Mouse (Mus musculus) cerebellum, adult 2 months (tissue): ENCODE data around the gene Angpt4. TPM values are rescaled to one million over a fixed set of nuclear protein-coding genes. Genes with fewer than 3 reads are reported as not detected.

Experiments used
- DNase-seq, 2 experiments: peaks; one replicate each; pipeline ENCODE4 v3.0.0; 2021
- H3K27ac ChIP-seq: fragments of 200-500 bp; 2 replicates; pipeline ENCODE4 v1.5.1; 2012; ENCODE audit warnings: low read length, control low read depth, inconsistent platforms; ENCODE audit not compliant: insufficient read depth
- H3K27me3 ChIP-seq: fragments of 200-500 bp; 2 replicates; pipeline ENCODE4 v1.6.1; 2012; ENCODE audit warnings: inconsistent platforms, mild to moderate bottlenecking, low read length, moderate library complexity; ENCODE audit not compliant: control insufficient read depth, insufficient read depth
- H3K4me1 ChIP-seq: fragments of 200-500 bp; 2 replicates; pipeline ENCODE4 v1.6.1; 2011; ENCODE audit warnings: low read length; ENCODE audit not compliant: control insufficient read depth, insufficient read depth
- H3K4me3 ChIP-seq: fragments of 200-500 bp; replicated peaks from 2 replicates; pipeline ENCODE3; 2011; ENCODE audit warnings: mild to moderate bottlenecking, low read depth, low read length, control low read depth; ENCODE audit not compliant: insufficient read depth
- CTCF ChIP-seq: fragments of 200-500 bp; IDR thresholded peaks from 2 replicates; pipeline ENCODE4 v1.5.1; 2011; ENCODE audit warnings: low read depth, mild to moderate bottlenecking, control low read depth, low read length, moderate library complexity, borderline replicate concordance; ENCODE audit not compliant: insufficient read depth
- POLR2A ChIP-seq: fragments of 200-500 bp; IDR thresholded peaks from 2 replicates; pipeline ENCODE4 v1.6.1; 2011; ENCODE audit warnings: low read length, control low read depth, borderline replicate concordance; ENCODE audit not compliant: insufficient read depth
- WGBS: fragments of 180-500 bp; shearing (Covaris S2); methylation state at CpG from one replicate; pipeline ENCODE4 v1.1.7; 2018; 5-methylcytosine and 5-hydroxymethylcytosine counted together
- polyA plus RNA-seq: library from polyadenylated mRNA; depleted of rRNA; stranded (reverse); fragments of >200 nt; gene quantifications from 2 replicates; pipeline ENCODE4 v1.2.3, GENCODE M21; 2012

The Angpt4 gene
- polyA plus RNA-seq, 1 experiment: 0.23 TPM

DNA sequence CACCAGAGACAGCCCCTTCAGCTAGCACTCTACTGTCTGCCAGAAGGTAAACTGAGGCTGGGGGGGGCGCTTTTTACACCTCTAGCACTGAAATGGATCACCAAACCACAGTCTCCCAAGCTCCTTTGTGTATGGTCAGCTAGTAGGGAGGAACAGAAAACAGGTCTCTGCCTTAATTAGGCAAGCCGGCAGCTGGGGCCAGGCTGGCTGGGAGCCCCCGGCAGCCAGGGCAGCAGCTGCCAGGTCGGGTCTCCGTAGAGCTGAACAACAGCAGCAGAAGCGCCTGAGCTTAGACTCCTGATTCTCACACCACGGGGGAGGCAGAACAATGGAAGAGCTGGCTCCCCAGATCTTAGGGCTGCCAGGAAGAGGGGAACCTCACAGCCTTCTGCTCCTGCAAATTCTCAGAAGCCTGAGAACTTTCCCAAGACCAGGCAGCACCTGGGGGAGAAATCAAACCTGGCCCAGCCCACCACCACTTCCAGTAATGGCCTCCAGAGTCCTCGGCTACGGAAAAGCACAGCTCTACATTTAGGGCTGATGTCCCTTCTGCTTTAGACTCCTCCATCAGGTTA lies 56.3 kb downstream of the Angpt4 start:
- Histone ChIP-seq H3K27me3 (no peaks in the 10 kb centered on the region; the same call in 1 of the 2 replicates), H3K4me1 (peaks cover 10% of the 10 kb centered on the region), H3K27ac (no peak overlapping the region), H3K4me3 (no peak overlapping the region)
- 45% methylated on average over 9 of the region's 9 CpGs for WGBS
- TF ChIP-seq POLR2A: no peak
- no peak for DNase-seq

- Histone ChIP-seq H3K27ac (no peak overlapping the region), H3K4me3 (no peak overlapping the region), H3K4me1 (peaks cover 10% of the 10 kb centered on the region), H3K27me3 (no peaks in the 10 kb centered on the region; the same call in 1 of the 2 replicates)
- no peak for TF ChIP-seq CTCF
- TF ChIP-seq POLR2A: no peak
- no peak for DNase-seq
- WGBS: 67% methylated on average over 2 of the region's 2 CpGs
Observed at GRCm38 (mm10) chr2:151967792-151968191, 56.8 kb downstream of the Angpt4 start.

DNA sequence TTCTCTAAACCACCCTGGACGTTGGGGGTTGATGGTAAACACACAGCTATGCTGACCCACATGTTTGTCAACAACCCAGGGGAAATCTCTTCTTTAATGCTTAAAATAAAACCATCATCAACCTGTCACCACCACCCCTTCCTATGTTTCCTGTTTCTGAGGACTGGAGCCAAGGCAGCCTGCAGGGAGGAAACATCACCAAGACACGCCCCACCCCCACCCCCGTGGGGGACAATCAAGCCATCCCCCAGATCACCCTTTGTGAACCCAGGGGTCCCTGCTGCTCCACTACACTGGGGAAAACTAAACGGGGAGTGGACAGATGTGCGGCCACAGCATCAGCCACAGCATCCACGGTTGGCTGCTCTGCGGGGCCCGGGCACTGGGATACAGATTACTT lies 57.4 kb downstream of the Angpt4 start:
- Histone ChIP-seq H3K27ac (no peak overlapping the region), H3K4me1 (peaks cover 10% of the 10 kb centered on the region), H3K27me3 (no peaks in the 10 kb centered on the region; the same call in 1 of the 2 replicates), H3K4me3 (no peak overlapping the region)
- DNase-seq: no peak
- no peak for TF ChIP-seq POLR2A
- WGBS: 66% methylated on average over 8 of the region's 8 CpGs

DNA sequence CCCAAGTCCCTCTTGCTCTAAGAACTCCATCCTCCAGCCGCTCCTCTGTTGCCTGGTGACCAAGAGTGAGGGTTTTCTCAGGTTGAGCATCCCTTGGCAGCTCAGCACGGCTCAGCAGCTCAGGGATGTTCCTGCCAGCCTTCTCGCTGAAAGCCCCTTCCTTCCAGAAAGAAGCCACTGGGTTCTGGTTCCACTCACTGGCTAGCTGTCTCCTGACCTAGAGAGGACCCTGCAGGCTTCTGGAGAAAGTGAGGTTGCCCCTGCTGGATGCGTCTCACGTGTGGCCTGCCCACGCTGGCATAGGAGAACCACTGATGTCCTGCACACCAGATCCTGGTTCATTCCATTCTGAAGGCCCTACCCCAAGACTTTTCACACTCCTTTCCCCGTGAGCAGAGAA lies 58.0 kb downstream of the Angpt4 start:
- no peak for DNase-seq
- Histone ChIP-seq H3K4me1 (peaks cover 14% of the 10 kb centered on the region), H3K27ac (no peak overlapping the region), H3K27me3 (no peaks in the 10 kb centered on the region; the same call in 1 of the 2 replicates), H3K4me3 (no peak overlapping the region)
- no peak for TF ChIP-seq CTCF
- TF ChIP-seq POLR2A: no peak
- 77% methylated on average over 7 of the region's 7 CpGs for WGBS

- no peak for TF ChIP-seq POLR2A
- no peak for TF ChIP-seq CTCF
- no peaks in the 10 kb centered on the region; the same call in 1 of the 2 replicates for H3K27me3 ChIP-seq
- peaks cover 17% of the 10 kb centered on the region for H3K4me1 ChIP-seq
- no peak for DNase-seq
- WGBS: 82% methylated on average over 6 of the region's 6 CpGs
- no peak overlapping the region for H3K27ac ChIP-seq
- no peak overlapping the region for H3K4me3 ChIP-seq
Observed at GRCm38 (mm10) chr2:151969396-151969795, 58.4 kb downstream of the Angpt4 start.

GRCm38 (mm10) chr2:151970191-151971172 lies 59.5 kb downstream of the Angpt4 start:
- peaks cover 17% of the 10 kb centered on the region for H3K4me1 ChIP-seq
- H3K4me3 ChIP-seq: peak overlapping the region; percentile 44
- H3K27me3 ChIP-seq: no peaks in the 10 kb centered on the region
- peak; percentile 49 to 54 for DNase-seq
- H3K27ac ChIP-seq: no peak overlapping the region
- 54% methylated on average over 53 of the region's 53 CpGs for WGBS
- no peak for TF ChIP-seq CTCF
- peak; percentile 33; the same call in 1 of the 2 replicates for TF ChIP-seq POLR2A

DNA sequence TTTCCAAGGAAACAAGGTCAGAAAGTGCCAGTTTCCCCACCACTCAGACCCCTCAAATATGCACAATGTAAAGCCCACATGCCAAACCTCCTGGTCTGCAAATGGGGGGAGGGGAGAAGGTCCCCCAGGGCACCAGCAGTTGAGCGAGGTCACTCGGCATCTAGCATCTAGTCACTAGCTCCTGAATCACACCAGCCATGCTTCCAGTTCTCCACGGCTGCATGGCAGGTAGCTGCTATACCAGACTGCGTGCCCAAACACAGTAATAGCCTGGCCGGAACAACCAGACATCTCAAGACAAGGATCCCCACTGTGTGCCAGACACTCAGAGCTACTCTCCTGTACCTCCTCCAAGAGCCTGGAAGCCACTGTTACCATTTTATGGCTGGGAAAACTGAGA lies 60.7 kb downstream of the Angpt4 start:
- WGBS: 83% methylated on average over 5 of the region's 5 CpGs
- Histone ChIP-seq H3K4me3 (no peak overlapping the region), H3K27me3 (no peaks in the 10 kb centered on the region), H3K4me1 (peaks cover 18% of the 10 kb centered on the region), H3K27ac (no peak overlapping the region)
- TF ChIP-seq POLR2A (no peak), CTCF (no peak)
- DNase-seq: no peak
